Mouse (Mus musculus): ENCODE data around the gene Npepl1. TPM values are rescaled to one million over a fixed set of nuclear protein-coding genes. Genes with fewer than 3 reads are reported as not detected.

The Npepl1 gene
- 19.5 and 20.6 TPM in 2 replicates for polyA plus RNA-seq (2012; rRNA removed)

GRCm38 (mm10) chr2:174109991-174110782, at the start of gene Npepl1:
TSS of gene Npepl1 (plus strand) at chr2:174110349.
- Histone ChIP-seq H3K27me3 (ENCODE audit: control insufficient read depth, insufficient read depth, low read length) (no peaks in the 10 kb centered on the region), H3K4me3 (ENCODE audit: control insufficient read depth, low read depth, low read length) (peak within 1 kb of the TSS; percentile 89), H3K27ac (ENCODE audit: control insufficient read depth, insufficient read depth, low read depth, low read length) (peak within 1 kb of the TSS; percentile 55), H3K4me1 (ENCODE audit: control insufficient read depth, insufficient read depth, low read length) (peaks cover 16% of the 10 kb centered on the region), H3K36me3 (ENCODE audit: control insufficient read depth, insufficient read depth, low read length) (no peaks in the 10 kb centered on the region)
- TF ChIP-seq CTCF (IDR thresholded peaks at IDR 0.05; ENCODE audit: control insufficient read depth, insufficient read depth, insufficient replicate concordance, low read depth, low read length) (no peak), POLR2A (IDR thresholded peaks at IDR 0.05; ENCODE audit: control insufficient read depth, low read depth, low read length) (peak; percentile 7; the same call in 1 of the 2 replicates)

DNA sequence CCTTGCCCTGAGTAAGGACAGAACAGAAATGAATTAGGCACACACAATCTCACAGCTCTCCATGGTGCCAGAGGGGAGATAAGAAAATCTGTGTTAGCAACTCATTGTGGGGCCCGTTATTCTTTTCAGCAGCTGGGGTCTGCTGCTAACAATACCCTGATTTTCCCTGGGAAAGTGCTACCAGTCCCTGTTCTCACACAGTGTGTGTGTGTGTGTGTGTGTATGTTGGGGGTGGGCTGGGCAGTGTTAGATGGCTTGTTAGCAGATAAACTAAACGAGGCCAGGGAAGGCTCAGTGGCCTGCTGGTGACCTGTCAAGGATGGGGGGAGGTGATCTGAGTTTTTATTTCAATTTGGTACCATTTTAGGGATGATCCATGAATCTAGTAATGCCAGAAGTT, 48.9 kb upstream of the Npepl1 start:
- no peaks in the 10 kb centered on the region; the same call in 1 of the 2 replicates for H3K4me1 ChIP-seq (ENCODE audit: control insufficient read depth, insufficient read depth, low read length)
- no peak for TF ChIP-seq CTCF (IDR thresholded peaks at IDR 0.05; ENCODE audit: control insufficient read depth, insufficient read depth, insufficient replicate concordance, low read depth, low read length)
- TF ChIP-seq POLR2A (IDR thresholded peaks at IDR 0.05; ENCODE audit: control insufficient read depth, low read depth, low read length), result no peak
- no peak overlapping the region for H3K4me3 ChIP-seq (ENCODE audit: control insufficient read depth, low read depth, low read length)
- H3K36me3 ChIP-seq (ENCODE audit: control insufficient read depth, insufficient read depth, low read length), result no peaks in the 10 kb centered on the region
- no peak overlapping the region for H3K27ac ChIP-seq (ENCODE audit: control insufficient read depth, insufficient read depth, low read depth, low read length)
- no peaks in the 10 kb centered on the region for H3K27me3 ChIP-seq (ENCODE audit: control insufficient read depth, insufficient read depth, low read length)

DNA sequence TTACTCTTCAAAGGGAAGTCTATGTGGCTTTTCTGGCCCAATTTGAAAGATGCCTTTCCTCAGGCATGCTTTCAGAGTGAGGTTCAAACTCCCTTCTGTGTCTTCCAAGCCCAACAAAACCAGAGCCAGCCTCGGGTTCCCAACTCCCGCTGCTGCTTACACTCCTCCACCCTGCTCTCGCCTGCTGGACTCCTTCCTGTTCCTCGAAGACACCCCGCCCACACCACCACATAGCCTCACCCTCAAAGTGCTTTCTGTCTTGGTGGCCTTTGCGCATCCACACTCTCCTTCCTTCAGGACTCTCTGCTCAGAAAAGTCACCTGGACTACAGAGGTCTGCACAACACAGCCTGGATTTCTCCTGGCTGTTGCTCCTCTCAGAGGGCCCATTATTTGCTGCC, 47.1 kb upstream of the Npepl1 start:
- no peaks in the 10 kb centered on the region for H3K4me1 ChIP-seq (ENCODE audit: control insufficient read depth, insufficient read depth, low read length)
- H3K4me3 ChIP-seq (ENCODE audit: control insufficient read depth, low read depth, low read length), result no peak overlapping the region
- TF ChIP-seq CTCF (IDR thresholded peaks at IDR 0.05; ENCODE audit: control insufficient read depth, insufficient read depth, insufficient replicate concordance, low read depth, low read length) (no peak), POLR2A (IDR thresholded peaks at IDR 0.05; ENCODE audit: control insufficient read depth, low read depth, low read length) (no peak)
- no peak overlapping the region for H3K27ac ChIP-seq (ENCODE audit: control insufficient read depth, insufficient read depth, low read depth, low read length)
- H3K27me3 ChIP-seq (ENCODE audit: control insufficient read depth, insufficient read depth, low read length), result no peaks in the 10 kb centered on the region
- no peaks in the 10 kb centered on the region for H3K36me3 ChIP-seq (ENCODE audit: control insufficient read depth, insufficient read depth, low read length)

DNA sequence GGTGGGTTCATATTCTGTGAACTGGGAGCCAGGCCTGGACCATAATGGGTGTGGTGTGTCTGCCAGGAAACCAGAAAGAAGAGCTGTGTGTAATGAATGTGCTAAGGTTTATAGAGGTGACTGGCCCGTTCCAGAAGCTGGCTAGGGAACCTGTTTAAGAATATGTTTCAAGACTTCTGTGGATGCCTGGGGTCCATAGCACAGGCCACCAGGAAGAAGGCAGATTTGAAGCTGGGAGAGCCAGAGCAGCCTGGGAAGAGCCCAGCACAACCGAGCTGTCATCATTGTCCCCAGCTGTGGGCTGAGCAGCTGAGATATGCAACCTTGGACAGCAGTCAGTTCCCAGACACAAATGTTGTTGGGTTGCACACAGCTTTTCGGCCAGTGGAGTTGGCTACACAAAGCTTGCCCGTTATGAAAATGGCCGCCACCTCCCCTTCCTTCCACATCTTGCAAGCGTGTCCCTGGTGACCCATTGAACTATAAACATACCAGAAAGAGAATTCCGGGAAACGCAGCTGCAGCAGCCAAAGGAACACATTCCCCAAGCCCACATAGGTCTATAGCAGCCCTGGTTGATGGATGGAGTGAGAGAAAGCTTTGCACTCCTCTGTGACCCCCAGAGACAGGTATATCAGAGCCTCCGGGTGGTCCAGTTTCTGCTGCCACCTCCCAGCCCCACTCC, 46.5 kb upstream of the Npepl1 start:
- H3K4me3 ChIP-seq (ENCODE audit: control insufficient read depth, low read depth, low read length), result no peak overlapping the region
- no peak overlapping the region for H3K27ac ChIP-seq (ENCODE audit: control insufficient read depth, insufficient read depth, low read depth, low read length)
- TF ChIP-seq CTCF (IDR thresholded peaks at IDR 0.05; ENCODE audit: control insufficient read depth, insufficient read depth, insufficient replicate concordance, low read depth, low read length) (no peak), POLR2A (IDR thresholded peaks at IDR 0.05; ENCODE audit: control insufficient read depth, low read depth, low read length) (no peak)
- H3K36me3 ChIP-seq (ENCODE audit: control insufficient read depth, insufficient read depth, low read length), result no peaks in the 10 kb centered on the region
- no peaks in the 10 kb centered on the region for H3K4me1 ChIP-seq (ENCODE audit: control insufficient read depth, insufficient read depth, low read length)
- H3K27me3 ChIP-seq (ENCODE audit: control insufficient read depth, insufficient read depth, low read length), result no peaks in the 10 kb centered on the region

DNA sequence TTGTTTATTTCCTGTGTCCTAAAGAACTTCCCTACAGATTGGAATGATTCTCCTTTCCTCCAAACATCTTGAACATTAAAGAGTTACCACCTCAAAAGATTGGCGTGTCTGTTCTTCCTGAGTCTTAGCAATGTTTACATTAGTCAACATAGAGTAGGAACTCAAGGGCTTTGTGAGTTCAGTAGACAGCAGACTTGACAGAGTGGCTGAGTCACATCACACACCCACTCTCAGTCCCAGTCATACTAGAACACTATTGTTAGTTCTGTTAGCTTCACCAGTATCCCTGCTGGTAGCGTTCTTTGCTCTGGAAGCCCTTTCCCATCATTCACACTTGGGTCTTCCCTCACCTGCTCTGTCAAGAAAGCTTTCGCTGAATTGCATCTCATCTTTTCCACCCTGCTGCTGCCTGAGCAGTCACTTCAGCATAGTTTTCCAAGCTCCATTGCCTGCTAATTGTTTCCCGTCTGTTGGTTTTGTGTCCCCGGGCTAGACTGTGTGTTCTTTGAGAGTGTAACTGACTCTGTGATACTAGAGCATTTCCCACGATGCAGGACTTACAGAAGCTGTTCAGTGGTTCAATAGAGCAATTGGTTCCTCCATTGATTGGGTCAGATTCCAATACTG, 42.2 kb upstream of the Npepl1 start:
- Histone ChIP-seq H3K27ac (ENCODE audit: control insufficient read depth, insufficient read depth, low read depth, low read length) (no peak overlapping the region), H3K36me3 (ENCODE audit: control insufficient read depth, insufficient read depth, low read length) (no peaks in the 10 kb centered on the region), H3K4me3 (ENCODE audit: control insufficient read depth, low read depth, low read length) (no peak overlapping the region), H3K27me3 (ENCODE audit: control insufficient read depth, insufficient read depth, low read length) (no peaks in the 10 kb centered on the region), H3K4me1 (ENCODE audit: control insufficient read depth, insufficient read depth, low read length) (no peaks in the 10 kb centered on the region)
- TF ChIP-seq CTCF (IDR thresholded peaks at IDR 0.05; ENCODE audit: control insufficient read depth, insufficient read depth, insufficient replicate concordance, low read depth, low read length) (no peak), POLR2A (IDR thresholded peaks at IDR 0.05; ENCODE audit: control insufficient read depth, low read depth, low read length) (no peak)

DNA sequence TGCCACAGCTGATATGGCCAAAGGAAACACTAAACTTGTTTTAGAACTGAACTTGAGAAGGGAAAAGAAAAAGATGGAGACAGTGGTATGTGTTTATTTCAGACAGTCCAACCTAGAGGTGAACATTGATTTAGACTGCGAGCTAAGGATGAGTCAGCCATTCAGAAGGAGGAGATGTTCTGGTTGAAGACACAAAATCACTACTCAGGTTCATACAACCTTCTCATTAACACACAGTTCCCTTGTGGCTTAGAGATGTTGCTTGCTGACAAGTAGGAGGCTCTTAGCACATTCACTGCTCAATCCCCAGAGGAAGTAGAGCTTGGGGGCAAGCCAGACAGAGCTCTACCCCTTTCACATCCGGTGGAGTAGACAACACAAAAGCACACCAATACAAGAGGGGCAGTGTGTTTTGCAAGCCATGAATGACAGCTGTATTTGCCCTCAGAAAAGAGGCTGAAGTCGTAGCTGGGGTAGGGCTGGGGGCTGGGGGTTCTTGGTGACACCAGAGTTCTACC, 40.6 kb upstream of the Npepl1 start:
- no peaks in the 10 kb centered on the region for H3K4me1 ChIP-seq (ENCODE audit: control insufficient read depth, insufficient read depth, low read length)
- no peaks in the 10 kb centered on the region for H3K27me3 ChIP-seq (ENCODE audit: control insufficient read depth, insufficient read depth, low read length)
- H3K4me3 ChIP-seq (ENCODE audit: control insufficient read depth, low read depth, low read length), result no peak overlapping the region
- no peaks in the 10 kb centered on the region for H3K36me3 ChIP-seq (ENCODE audit: control insufficient read depth, insufficient read depth, low read length)
- TF ChIP-seq CTCF (IDR thresholded peaks at IDR 0.05; ENCODE audit: control insufficient read depth, insufficient read depth, insufficient replicate concordance, low read depth, low read length) (no peak), POLR2A (IDR thresholded peaks at IDR 0.05; ENCODE audit: control insufficient read depth, low read depth, low read length) (no peak)
- H3K27ac ChIP-seq (ENCODE audit: control insufficient read depth, insufficient read depth, low read depth, low read length), result no peak overlapping the region

DNA sequence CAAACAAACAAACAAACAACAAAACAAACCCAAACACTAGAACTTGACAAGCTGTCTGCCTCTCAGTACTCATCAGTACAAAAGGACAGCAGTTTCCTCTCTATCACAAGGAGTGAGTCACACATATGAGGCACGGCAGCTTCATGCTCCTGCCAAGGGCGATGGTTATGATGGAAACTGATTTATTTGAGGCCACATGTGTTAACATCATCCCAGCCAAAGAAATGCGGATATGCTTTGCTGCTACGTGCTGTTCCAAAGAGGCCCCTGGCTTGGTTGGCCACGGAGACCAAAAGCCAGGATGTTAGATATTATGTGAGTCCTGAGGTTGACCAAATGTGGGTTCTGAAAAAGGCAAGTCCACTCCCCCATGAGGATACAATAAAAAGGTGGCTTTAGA, 38.7 kb upstream of the Npepl1 start:
- TF ChIP-seq CTCF (IDR thresholded peaks at IDR 0.05; ENCODE audit: control insufficient read depth, insufficient read depth, insufficient replicate concordance, low read depth, low read length) (no peak), POLR2A (IDR thresholded peaks at IDR 0.05; ENCODE audit: control insufficient read depth, low read depth, low read length) (no peak)
- H3K4me1 ChIP-seq (ENCODE audit: control insufficient read depth, insufficient read depth, low read length), result peaks cover 11% of the 10 kb centered on the region
- no peaks in the 10 kb centered on the region for H3K36me3 ChIP-seq (ENCODE audit: control insufficient read depth, insufficient read depth, low read length)
- H3K27ac ChIP-seq (ENCODE audit: control insufficient read depth, insufficient read depth, low read depth, low read length), result no peak overlapping the region
- H3K27me3 ChIP-seq (ENCODE audit: control insufficient read depth, insufficient read depth, low read length), result no peaks in the 10 kb centered on the region
- no peak overlapping the region for H3K4me3 ChIP-seq (ENCODE audit: control insufficient read depth, low read depth, low read length)

All from testis, adult 2 months (tissue).